Mouse (Mus musculus): ENCODE measurements around the gene Ect2. TPM values are rescaled to one million over a fixed set of nuclear protein-coding genes. Genes with fewer than 3 reads are reported as not detected.

The Ect2 gene
- polyA plus RNA-seq, 1 experiment, result 1.3 TPM

DNA sequence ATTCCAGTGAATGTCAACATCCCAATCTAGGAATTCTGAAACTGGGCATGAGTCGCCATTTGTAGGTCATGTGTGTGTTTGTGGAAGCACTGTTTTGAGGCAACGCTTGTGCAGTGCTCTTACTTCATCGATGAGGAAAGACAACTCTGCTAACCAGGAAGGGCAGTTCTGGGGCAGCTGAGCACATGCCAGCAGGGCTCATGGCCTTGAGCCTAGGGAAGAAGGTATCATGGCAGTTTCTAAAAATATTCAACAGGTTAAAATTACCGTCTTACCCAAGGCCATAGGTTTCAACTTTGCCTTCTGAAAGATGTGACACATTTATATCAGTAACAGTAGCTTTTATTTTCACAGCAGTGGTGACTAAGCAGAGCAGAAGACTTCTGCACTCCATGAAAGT is 82.0 kb downstream of the Ect2 start:
- Histone ChIP-seq H3K4me1 (ENCODE audit: control insufficient read depth, insufficient read depth, low read length) (peaks cover 6% of the 10 kb centered on the region; the same call in 1 of the 2 replicates), H3K4me3 (ENCODE audit: insufficient read depth, low read depth, low read length) (no peak overlapping the region), H3K36me3 (ENCODE audit: control insufficient read depth, insufficient read depth, low read length) (no peaks in the 10 kb centered on the region), H3K27me3 (replicated peaks; ENCODE audit: control insufficient read depth, insufficient read depth, low read length) (no peaks in the 10 kb centered on the region), H3K27ac (ENCODE audit: insufficient read depth, low read depth, low read length) (no peak overlapping the region)
- no peak for DNase-seq
- WGBS, result 92% methylated on average over 4 of the region's 4 CpGs
- TF ChIP-seq CTCF (conservative IDR thresholded peaks at IDR 0.05; ENCODE audit: insufficient read depth, insufficient read length, low read depth, low read length) (no peak), POLR2A (IDR thresholded peaks at IDR 0.05; ENCODE audit: low read depth, low read length) (no peak)

GRCm38 (mm10) chr3:27070340-27070739 is 83.3 kb downstream of the Ect2 start:
- Histone ChIP-seq H3K4me3 (ENCODE audit: insufficient read depth, low read depth, low read length) (no peak overlapping the region), H3K27me3 (replicated peaks; ENCODE audit: control insufficient read depth, insufficient read depth, low read length) (no peaks in the 10 kb centered on the region), H3K36me3 (ENCODE audit: control insufficient read depth, insufficient read depth, low read length) (no peaks in the 10 kb centered on the region), H3K27ac (ENCODE audit: insufficient read depth, low read depth, low read length) (no peak overlapping the region), H3K4me1 (ENCODE audit: control insufficient read depth, insufficient read depth, low read length) (peaks cover 6% of the 10 kb centered on the region; the same call in 1 of the 2 replicates)
- TF ChIP-seq CTCF (conservative IDR thresholded peaks at IDR 0.05; ENCODE audit: insufficient read depth, insufficient read length, low read depth, low read length), result no peak
- TF ChIP-seq POLR2A (IDR thresholded peaks at IDR 0.05; ENCODE audit: low read depth, low read length), result no peak
- 27% methylated on average over 9 of the region's 9 CpGs for WGBS
- DNase-seq, result no peak

DNA sequence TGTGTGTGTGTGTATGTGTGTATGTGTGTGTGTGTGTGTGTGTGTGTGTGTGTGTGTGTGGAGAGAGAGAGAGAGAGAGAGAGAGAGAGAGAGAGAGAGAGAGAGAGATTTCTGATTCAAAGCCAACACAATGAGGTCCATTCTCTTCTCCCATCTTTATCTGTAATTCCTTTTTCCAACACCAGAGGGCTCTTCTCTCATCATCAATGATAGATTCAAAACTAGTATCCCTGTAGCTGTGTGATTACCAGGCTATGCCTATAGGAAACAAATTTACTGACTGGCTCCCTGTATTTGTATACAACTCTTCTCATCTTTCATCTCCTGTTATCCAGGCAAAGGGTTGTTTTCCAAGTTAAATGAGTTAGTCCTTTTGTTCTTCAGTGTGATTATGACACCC is 86.5 kb downstream of the Ect2 start:
- no peak for TF ChIP-seq POLR2A (IDR thresholded peaks at IDR 0.05; ENCODE audit: low read depth, low read length)
- TF ChIP-seq CTCF (conservative IDR thresholded peaks at IDR 0.05; ENCODE audit: insufficient read depth, insufficient read length, low read depth, low read length), result no peak
- Histone ChIP-seq H3K27ac (ENCODE audit: insufficient read depth, low read depth, low read length) (no peak overlapping the region), H3K4me3 (ENCODE audit: insufficient read depth, low read depth, low read length) (no peak overlapping the region), H3K36me3 (ENCODE audit: control insufficient read depth, insufficient read depth, low read length) (no peaks in the 10 kb centered on the region), H3K4me1 (ENCODE audit: control insufficient read depth, insufficient read depth, low read length) (peaks cover 6% of the 10 kb centered on the region; the same call in 1 of the 2 replicates), H3K27me3 (replicated peaks; ENCODE audit: control insufficient read depth, insufficient read depth, low read length) (no peaks in the 10 kb centered on the region)
- peak; percentile 39 for DNase-seq

DNA sequence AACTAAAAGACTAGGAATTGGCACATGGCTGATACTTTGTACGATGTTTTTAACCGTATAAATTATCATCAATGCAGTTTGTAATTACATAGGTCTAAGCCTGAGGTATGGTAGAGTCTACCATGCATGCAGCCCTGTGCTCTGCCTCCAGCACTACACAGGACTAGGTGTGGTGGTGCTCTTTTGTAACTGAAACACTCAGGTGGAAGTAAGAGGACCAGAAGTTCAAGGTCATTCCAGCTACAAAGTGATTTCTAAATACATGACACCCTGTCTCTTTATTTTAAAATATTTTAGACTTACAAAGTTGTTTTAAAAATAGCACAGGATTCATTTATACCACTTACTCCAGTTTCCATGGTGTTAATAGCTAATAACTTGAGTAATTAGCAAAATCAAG is 88.8 kb downstream of the Ect2 start:
- TF ChIP-seq POLR2A (IDR thresholded peaks at IDR 0.05; ENCODE audit: low read depth, low read length), result no peak
- no peak for TF ChIP-seq CTCF (conservative IDR thresholded peaks at IDR 0.05; ENCODE audit: insufficient read depth, insufficient read length, low read depth, low read length)
- 91% methylated on average over 2 of the region's 2 CpGs for WGBS
- Histone ChIP-seq H3K36me3 (ENCODE audit: control insufficient read depth, insufficient read depth, low read length) (no peaks in the 10 kb centered on the region), H3K4me1 (ENCODE audit: control insufficient read depth, insufficient read depth, low read length) (no peaks in the 10 kb centered on the region; the same call in 1 of the 2 replicates), H3K4me3 (ENCODE audit: insufficient read depth, low read depth, low read length) (no peak overlapping the region), H3K27ac (ENCODE audit: insufficient read depth, low read depth, low read length) (no peak overlapping the region), H3K27me3 (replicated peaks; ENCODE audit: control insufficient read depth, insufficient read depth, low read length) (no peaks in the 10 kb centered on the region)
- no peak for DNase-seq

- no peak for TF ChIP-seq POLR2A (IDR thresholded peaks at IDR 0.05; ENCODE audit: low read depth, low read length)
- TF ChIP-seq CTCF (conservative IDR thresholded peaks at IDR 0.05; ENCODE audit: insufficient read depth, insufficient read length, low read depth, low read length), result no peak
- WGBS, result 78% methylated on average over 11 of the region's 11 CpGs
- no peak for DNase-seq
- Histone ChIP-seq H3K27ac (ENCODE audit: insufficient read depth, low read depth, low read length) (no peak overlapping the region), H3K4me3 (ENCODE audit: insufficient read depth, low read depth, low read length) (no peak overlapping the region), H3K36me3 (ENCODE audit: control insufficient read depth, insufficient read depth, low read length) (no peaks in the 10 kb centered on the region), H3K27me3 (replicated peaks; ENCODE audit: control insufficient read depth, insufficient read depth, low read length) (no peaks in the 10 kb centered on the region), H3K4me1 (ENCODE audit: control insufficient read depth, insufficient read depth, low read length) (no peaks in the 10 kb centered on the region)
Measured at GRCm38 (mm10) chr3:27063399-27064260, 90.0 kb downstream of the Ect2 start.

- Histone ChIP-seq H3K36me3 (ENCODE audit: control insufficient read depth, insufficient read depth, low read length) (no peaks in the 10 kb centered on the region), H3K4me3 (ENCODE audit: insufficient read depth, low read depth, low read length) (no peak overlapping the region), H3K4me1 (ENCODE audit: control insufficient read depth, insufficient read depth, low read length) (no peaks in the 10 kb centered on the region), H3K27ac (ENCODE audit: insufficient read depth, low read depth, low read length) (no peak overlapping the region), H3K27me3 (replicated peaks; ENCODE audit: control insufficient read depth, insufficient read depth, low read length) (no peaks in the 10 kb centered on the region)
- DNase-seq, result no peak
- 87% methylated on average over 12 of the region's 12 CpGs for WGBS
- TF ChIP-seq CTCF (conservative IDR thresholded peaks at IDR 0.05; ENCODE audit: insufficient read depth, insufficient read length, low read depth, low read length), result no peak
- no peak for TF ChIP-seq POLR2A (IDR thresholded peaks at IDR 0.05; ENCODE audit: low read depth, low read length)
Measured at GRCm38 (mm10) chr3:27060441-27060840, 93.2 kb downstream of the Ect2 start.

- Histone ChIP-seq H3K4me1 (ENCODE audit: control insufficient read depth, insufficient read depth, low read length) (no peaks in the 10 kb centered on the region), H3K27ac (ENCODE audit: insufficient read depth, low read depth, low read length) (no peak overlapping the region), H3K36me3 (ENCODE audit: control insufficient read depth, insufficient read depth, low read length) (no peaks in the 10 kb centered on the region), H3K4me3 (ENCODE audit: insufficient read depth, low read depth, low read length) (no peak overlapping the region), H3K27me3 (replicated peaks; ENCODE audit: control insufficient read depth, insufficient read depth, low read length) (no peaks in the 10 kb centered on the region)
- no peak for DNase-seq
- TF ChIP-seq POLR2A (IDR thresholded peaks at IDR 0.05; ENCODE audit: low read depth, low read length) (no peak), CTCF (conservative IDR thresholded peaks at IDR 0.05; ENCODE audit: insufficient read depth, insufficient read length, low read depth, low read length) (no peak)
- WGBS, result 81% methylated on average over 12 of the region's 12 CpGs
Measured at GRCm38 (mm10) chr3:27059529-27060322, 94.0 kb downstream of the Ect2 start.

All from kidney, adult 2 months (tissue).